Mouse (Mus musculus): ENCODE results near the gene Dnhd1. TPM values are rescaled to one million over a fixed set of nuclear protein-coding genes. Genes with fewer than 3 reads are reported as not detected.
"Not testable (repeated sequence)": the region's sequence is repeated elsewhere in the genome, so short reads cannot be mapped to it uniquely, and the experiment has no call there.

The Dnhd1 gene
- polyA plus RNA-seq, 1 experiment: 2.4 TPM

DNA sequence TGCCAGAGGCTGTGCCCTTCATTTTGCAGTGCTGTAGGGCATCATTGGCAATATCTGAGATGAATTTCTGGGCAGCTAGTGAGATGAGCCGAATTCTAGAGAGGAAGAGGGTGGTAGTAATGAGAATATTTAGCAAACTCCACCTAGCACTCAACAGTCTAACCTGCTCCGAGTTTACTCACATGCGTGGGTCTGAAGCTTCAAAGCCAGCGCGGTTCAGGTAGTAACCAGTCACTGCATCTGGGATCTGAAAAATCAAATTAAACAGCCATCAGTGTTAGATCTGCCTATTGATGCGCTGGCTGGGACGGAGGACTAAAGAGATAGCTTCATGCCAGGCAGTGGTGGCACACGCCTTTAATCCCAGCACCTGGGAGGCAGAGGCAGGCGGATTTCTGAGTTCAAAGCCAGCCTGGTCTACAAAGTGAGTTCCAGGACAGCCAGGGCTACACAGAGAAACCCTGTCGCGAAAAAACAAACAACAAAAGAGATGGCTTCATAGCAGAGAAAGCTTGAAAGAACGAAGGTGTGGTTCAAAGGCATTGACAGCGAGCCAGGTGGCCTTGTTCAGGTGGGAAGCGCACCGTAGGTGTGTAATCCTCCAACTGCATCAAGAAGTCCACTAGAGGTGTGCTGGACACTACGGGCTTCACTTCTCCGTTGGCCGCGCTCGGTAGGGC is 92.8 kb downstream of the Dnhd1 start:
- DNase-seq: not testable (repeated sequence)
- TF ChIP-seq POLR2A (IDR thresholded peaks at IDR 0.05; ENCODE audit: borderline replicate concordance, extremely low read depth, low read depth, low read length): peak; percentile 17; the same call in 1 of the 2 replicates
- Histone ChIP-seq H3K4me1 (ENCODE audit: control insufficient read depth, insufficient read depth, low read length) (peaks cover 13% of the 10 kb centered on the region), H3K4me3 (replicated peaks; ENCODE audit: extremely low read depth, low read depth, low read length) (peak overlapping the region; percentile 66)
- WGBS: 31% methylated on average over 20 of the region's 20 CpGs

DNA sequence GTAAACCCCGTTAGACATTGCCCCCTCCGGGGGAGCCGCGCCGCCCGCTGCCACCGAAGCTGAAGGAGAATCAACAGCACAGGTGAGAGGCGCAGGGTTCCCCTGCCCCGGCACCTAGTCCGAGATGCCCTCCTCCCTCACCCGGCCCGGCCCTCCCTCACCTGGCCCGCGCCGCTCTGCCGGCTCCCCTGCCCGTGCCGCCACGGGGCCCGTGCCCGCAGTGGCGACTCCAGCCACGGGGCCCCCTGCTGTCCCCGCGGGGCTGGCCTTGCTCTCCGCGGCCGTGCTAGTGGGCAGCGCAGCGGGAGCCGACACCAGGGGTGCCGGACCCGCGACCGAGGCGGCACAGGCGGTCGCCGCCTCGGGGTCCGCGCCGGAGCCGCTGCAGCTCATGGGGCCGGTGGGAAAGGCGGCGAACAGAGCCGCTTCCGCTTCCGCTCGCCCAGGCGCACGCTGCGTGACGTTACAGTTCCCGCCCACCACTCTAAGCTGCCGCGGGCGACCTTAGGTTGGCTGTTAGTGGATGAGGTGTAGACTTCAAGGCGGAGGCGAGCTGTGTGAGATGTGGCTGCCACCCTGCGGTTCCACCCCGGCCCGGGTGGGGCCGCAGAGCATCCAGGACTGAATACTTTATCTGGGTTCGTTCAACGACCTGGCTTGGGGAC is 93.4 kb downstream of the Dnhd1 start, which contains the start of gene Taf10:
Taf10 (minus strand) TSS at position 436 of the 665 bp plus-strand sequence.
- peak; percentile 85 for DNase-seq
- peak; percentile 45; the same call in 1 of the 2 replicates for TF ChIP-seq POLR2A (IDR thresholded peaks at IDR 0.05; ENCODE audit: borderline replicate concordance, extremely low read depth, low read depth, low read length)
- peak; percentile 11; the same call in 1 of the 2 replicates for TF ChIP-seq CTCF (IDR thresholded peaks at IDR 0.05; ENCODE audit: insufficient read depth, low read length)
- H3K4me3 ChIP-seq (replicated peaks; ENCODE audit: extremely low read depth, low read depth, low read length): peak within 1 kb of the TSS; percentile 66
- H3K4me1 ChIP-seq (ENCODE audit: control insufficient read depth, insufficient read depth, low read length): peaks cover 10% of the 10 kb centered on the region
- WGBS: under 1% methylated on average over 67 of the region's 67 CpGs

DNA sequence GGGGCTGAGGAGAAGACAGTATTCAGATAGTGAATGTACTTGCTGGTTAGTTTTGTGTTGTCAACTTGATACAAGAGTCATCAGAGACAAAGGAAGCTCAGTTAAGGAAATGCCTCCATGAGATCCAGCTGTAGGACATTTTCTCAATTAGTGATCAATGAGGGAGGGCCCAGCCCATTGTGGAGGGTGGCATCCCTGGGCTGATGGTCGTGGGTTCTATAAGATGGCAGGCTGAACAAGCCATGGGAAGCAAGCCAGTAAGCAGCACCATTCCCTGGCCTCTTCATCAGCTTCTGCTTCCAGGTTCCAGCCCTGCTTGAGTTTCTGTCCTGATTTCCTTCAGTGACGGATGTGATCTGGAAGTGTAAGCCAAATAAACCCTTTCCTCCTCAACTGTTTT is 97.1 kb downstream of the Dnhd1 start:
- no peak for DNase-seq
- H3K4me1 ChIP-seq (ENCODE audit: control insufficient read depth, insufficient read depth, low read length): peaks cover 11% of the 10 kb centered on the region
- WGBS: 56% methylated on average over 2 of the region's 2 CpGs
- H3K4me3 ChIP-seq (replicated peaks; ENCODE audit: extremely low read depth, low read depth, low read length): no peak overlapping the region
- no peak for TF ChIP-seq POLR2A (IDR thresholded peaks at IDR 0.05; ENCODE audit: borderline replicate concordance, extremely low read depth, low read depth, low read length)
- TF ChIP-seq CTCF (IDR thresholded peaks at IDR 0.05; ENCODE audit: insufficient read depth, low read length): no peak

DNA sequence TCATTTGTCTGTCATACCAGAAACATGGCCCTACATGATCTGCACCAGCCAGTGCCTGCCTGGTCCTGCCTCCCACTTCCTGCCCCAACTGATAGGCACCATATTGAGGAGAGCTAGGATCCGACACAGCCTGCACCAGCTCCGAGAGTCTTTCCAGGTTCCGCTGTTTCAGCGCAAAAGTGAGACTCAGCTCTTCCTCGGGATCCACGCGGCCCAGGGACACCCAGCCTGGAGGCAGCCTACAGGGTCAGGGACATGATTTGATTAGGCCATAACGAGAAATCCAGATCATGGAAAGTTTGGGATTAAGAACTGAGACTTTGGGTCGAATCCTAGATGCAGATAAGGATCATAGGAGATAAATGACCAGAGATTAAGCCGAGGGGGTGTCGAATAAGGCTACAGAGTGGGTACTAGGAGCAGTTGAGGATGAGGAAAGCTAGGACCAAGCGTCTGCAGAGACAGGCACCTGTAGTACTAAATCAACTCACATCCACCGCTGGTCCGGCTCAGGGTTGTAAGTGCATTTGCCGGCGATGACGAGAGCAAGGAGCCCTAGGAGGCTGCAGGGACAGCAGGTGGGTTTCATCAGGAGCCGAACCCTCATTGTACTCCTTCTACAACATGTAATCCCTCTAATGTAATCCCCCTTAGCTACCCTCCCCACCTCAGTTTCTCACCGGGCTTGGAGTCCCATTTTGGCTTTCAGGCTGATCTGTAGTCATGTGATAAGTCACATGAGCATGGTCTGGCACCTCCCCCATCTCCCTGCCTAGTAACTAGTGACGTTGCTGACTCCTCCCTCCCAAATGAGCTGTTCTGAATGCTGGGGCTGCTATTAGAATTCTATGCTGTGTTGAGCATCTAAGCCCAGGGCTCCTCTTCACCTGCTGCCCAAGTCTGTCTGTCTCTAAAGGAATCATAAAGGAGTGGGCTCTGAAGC is 101.1 kb downstream of the Dnhd1 start, which contains the start of gene Tpp1:
Tpp1 (minus strand) TSS at position 745 of the 943 bp plus-strand sequence.
- TF ChIP-seq POLR2A (IDR thresholded peaks at IDR 0.05; ENCODE audit: borderline replicate concordance, extremely low read depth, low read depth, low read length): peak; percentile 42; the same call in 1 of the 2 replicates
- TF ChIP-seq CTCF (IDR thresholded peaks at IDR 0.05; ENCODE audit: insufficient read depth, low read length): no peak
- DNase-seq: peak; percentile 89
- WGBS: 15% methylated on average over 20 of the region's 20 CpGs
- Histone ChIP-seq H3K4me1 (ENCODE audit: control insufficient read depth, insufficient read depth, low read length) (0 out of 2 replicates have a peak, but pooled peaks cover 7% of the 10 kb centered on the region), H3K4me3 (replicated peaks; ENCODE audit: extremely low read depth, low read depth, low read length) (peak within 1 kb of the TSS; percentile 95)

DNA sequence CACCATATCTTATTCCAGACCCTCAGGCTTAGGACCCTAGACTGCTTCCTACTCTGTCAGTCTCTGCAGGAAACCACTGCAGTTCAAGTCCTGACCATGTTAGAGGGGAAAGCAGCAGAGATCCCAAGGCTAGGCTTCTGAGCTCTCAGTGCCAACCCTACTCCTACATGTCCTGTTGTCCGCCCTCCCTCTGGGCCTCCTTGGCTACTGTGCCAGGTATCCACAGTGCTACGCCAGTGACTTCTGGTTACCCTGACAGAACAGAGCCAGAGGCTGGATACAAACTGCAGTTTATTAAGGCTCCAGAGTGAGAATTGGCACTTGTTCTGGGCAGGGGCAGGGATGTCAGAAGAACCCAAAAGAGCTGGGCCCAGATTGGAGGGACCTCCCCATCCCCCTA is 102.1 kb downstream of the Dnhd1 start:
- H3K4me3 ChIP-seq (replicated peaks; ENCODE audit: extremely low read depth, low read depth, low read length): no peak overlapping the region
- TF ChIP-seq POLR2A (IDR thresholded peaks at IDR 0.05; ENCODE audit: borderline replicate concordance, extremely low read depth, low read depth, low read length): no peak
- TF ChIP-seq CTCF (IDR thresholded peaks at IDR 0.05; ENCODE audit: insufficient read depth, low read length): no peak
- 0 out of 2 replicates have a peak, but pooled peaks cover 7% of the 10 kb centered on the region for H3K4me1 ChIP-seq (ENCODE audit: control insufficient read depth, insufficient read depth, low read length)
- 89% methylated on average over 2 of the region's 2 CpGs for WGBS
- DNase-seq: no peak

DNA sequence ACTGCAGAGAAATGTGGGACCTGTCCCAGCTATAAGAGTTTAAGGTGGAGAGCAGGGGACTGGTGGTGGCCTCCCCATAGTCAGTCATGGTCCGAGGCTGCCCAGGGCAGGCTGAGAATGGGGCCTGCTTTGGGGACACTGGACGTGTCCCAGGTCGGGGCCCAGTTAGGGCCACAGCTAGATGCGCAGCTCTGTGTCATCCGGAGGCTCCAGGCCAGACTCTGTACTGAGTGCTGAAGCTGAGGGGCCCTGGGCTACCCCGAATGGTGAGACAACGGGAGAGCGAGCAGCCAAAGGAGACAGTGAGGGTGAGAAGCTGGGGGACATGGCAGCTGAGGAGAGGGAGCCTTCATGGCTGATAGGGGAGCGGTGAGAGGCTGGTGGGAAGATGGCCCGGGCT is 102.7 kb downstream of the Dnhd1 start:
- no peak overlapping the region for H3K4me3 ChIP-seq (replicated peaks; ENCODE audit: extremely low read depth, low read depth, low read length)
- H3K4me1 ChIP-seq (ENCODE audit: control insufficient read depth, insufficient read depth, low read length): 0 out of 2 replicates have a peak, but pooled peaks cover 7% of the 10 kb centered on the region
- 93% methylated on average over 10 of the region's 10 CpGs for WGBS
- TF ChIP-seq POLR2A (IDR thresholded peaks at IDR 0.05; ENCODE audit: borderline replicate concordance, extremely low read depth, low read depth, low read length): no peak
- TF ChIP-seq CTCF (IDR thresholded peaks at IDR 0.05; ENCODE audit: insufficient read depth, low read length): no peak
- DNase-seq: no peak

DNA sequence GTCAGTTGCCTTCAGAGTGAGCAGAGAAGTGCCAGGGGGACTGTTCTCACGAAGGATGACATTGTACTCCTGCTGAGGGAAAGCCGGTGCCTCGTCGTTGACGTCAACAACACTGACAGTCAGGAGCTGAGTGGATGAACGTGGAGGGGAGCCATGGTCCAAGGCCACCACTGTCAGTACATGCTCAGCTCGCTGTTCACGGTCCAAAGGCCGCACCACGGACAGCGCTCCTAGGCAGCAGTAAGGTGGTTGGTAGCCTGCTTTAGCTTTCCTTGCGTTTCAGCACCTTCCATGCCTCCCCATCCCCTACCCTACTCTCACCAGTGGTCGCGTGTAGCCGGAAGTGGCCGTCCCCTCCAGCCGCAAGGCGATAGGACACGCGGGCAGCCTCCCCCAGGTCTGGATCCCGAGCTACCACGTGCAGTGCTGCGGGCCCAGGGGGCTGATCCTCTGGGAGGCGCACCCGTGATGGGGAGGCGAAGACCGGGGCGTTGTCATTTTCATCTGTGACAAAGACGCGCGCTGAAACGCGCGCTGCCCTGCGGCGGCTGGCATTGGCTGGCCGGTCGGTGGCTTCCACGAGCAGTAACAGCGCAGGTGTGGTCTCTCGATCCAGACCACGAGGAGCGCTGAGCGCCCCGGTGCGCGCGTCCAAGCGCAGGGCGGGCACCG is 111.3 kb downstream of the Dnhd1 start:
- TF ChIP-seq POLR2A (IDR thresholded peaks at IDR 0.05; ENCODE audit: borderline replicate concordance, extremely low read depth, low read depth, low read length) (no peak), CTCF (IDR thresholded peaks at IDR 0.05; ENCODE audit: insufficient read depth, low read length) (no peak)
- WGBS: 63% methylated on average over 51 of the region's 51 CpGs
- no peak for DNase-seq
- H3K4me1 ChIP-seq (ENCODE audit: control insufficient read depth, insufficient read depth, low read length): no peaks in the 10 kb centered on the region
- H3K4me3 ChIP-seq (replicated peaks; ENCODE audit: extremely low read depth, low read depth, low read length): no peak overlapping the region

DNA sequence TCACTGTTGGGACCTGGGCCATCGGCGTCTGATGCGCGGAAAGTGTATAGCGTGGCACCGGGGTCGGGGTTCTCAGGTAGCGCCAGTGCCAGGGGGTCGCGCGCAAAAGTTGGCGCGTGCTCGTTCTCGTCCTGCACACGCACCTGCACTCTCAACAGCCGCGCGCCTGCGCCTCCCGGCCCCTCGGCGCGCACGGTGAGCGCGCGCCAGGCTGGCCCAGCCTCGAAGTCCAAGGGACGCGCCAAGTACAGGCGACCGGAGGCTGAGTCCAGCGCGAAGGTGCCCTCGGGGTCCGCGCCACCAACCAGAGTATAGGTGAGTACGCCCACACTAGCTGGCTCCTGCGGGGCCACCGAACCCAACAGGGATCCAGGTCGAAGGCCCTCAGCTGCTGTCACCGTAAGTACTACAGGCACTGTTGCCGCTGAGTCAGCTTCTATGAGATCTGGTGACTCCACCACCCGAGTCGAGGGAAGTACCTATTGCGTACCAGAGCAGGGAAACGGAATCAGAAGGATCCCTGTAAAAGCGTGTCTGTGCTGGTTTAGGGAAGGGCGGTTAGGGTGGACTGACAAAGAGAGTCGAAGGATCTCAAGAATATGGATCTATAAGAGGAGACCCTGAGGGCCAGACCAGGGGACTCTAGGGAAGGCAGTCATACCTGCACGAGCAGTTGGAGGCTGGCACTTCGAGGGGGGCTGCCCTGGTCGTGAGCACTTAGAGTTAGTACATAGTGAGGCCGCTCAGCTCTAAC is 112.1 kb downstream of the Dnhd1 start:
- TF ChIP-seq POLR2A (IDR thresholded peaks at IDR 0.05; ENCODE audit: borderline replicate concordance, extremely low read depth, low read depth, low read length) (no peak), CTCF (IDR thresholded peaks at IDR 0.05; ENCODE audit: insufficient read depth, low read length) (no peak)
- Histone ChIP-seq H3K4me3 (replicated peaks; ENCODE audit: extremely low read depth, low read depth, low read length) (no peak overlapping the region), H3K4me1 (ENCODE audit: control insufficient read depth, insufficient read depth, low read length) (peaks cover 4% of the 10 kb centered on the region; the same call in 1 of the 2 replicates)
- DNase-seq: no peak
- WGBS: 66% methylated on average over 55 of the region's 55 CpGs
